Mouse (Mus musculus): ENCODE measurements around the gene Odf3b. TPM values are rescaled to one million over a fixed set of nuclear protein-coding genes. Genes with fewer than 3 reads are reported as not detected.

The Odf3b gene
- polyA plus RNA-seq, 1 experiment from 2014 or later, result 1.7 TPM

DNA sequence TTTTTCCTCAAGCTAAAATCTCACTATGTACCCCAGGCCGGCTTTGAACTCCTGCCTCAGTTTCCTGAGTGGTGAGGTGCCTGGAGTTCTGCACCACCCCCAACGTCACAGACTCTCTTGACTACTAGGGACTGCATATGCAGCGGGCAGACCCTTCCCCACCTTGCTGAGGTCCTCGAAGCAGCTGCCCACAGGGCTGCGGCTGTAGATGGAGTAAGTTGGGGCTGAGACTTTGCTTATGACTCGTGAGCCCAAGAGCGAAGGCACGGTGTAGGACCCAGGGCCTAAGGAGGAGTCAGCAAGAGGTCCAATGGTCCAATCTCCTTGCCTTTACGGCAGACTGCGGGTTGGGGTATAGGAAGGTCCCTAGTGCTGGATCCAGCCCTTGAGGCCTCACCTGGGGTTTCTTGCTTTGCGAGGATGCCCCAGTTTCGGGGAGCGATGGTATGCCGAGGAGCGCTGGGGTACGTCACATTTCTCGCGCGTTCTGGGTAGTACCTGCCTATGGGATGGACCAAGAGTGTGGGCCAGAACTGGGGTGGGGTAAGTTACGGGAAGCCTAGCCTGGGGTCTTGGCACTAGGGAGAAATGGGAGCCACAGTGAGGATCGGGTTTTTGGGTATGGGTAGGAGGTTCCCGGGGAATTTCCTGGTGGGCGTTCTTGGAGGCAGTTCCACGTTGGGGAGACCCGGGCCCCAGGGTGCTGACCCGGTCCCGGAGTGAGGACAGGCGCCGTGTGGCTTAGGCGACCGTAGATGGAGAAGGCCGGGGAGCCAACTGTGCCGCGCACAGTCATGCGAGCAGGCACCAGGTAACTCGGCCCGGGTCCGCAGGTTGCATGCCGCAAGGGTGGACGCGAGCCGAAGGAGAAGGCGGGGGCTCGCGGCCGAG is 899 bp downstream of the Odf3b start:
- H3K4me3 ChIP-seq (ENCODE audit: low read depth, low read length), result peak overlapping the region; percentile 39
- H3K4me1 ChIP-seq (ENCODE audit: control insufficient read depth, insufficient read depth, low read length), result peaks cover 17% of the 10 kb centered on the region; the same call in 1 of the 2 replicates
- no peaks in the 10 kb centered on the region for H3K36me3 ChIP-seq (ENCODE audit: control insufficient read depth, insufficient read depth, low read length)
- no peak for ATAC-seq (ENCODE audit: low read depth)
- peak overlapping the region; percentile 71 for H3K4me2 ChIP-seq (ENCODE audit: low read depth, low read length)
- no peak for DNase-seq (ENCODE audit: low spot score)
- no peak overlapping the region for H3K27ac ChIP-seq (replicated peaks; ENCODE audit: low read depth, low read length)
- H3K27me3 ChIP-seq (replicated peaks; ENCODE audit: control insufficient read depth, insufficient read depth, low read length), result peaks cover 59% of the 10 kb centered on the region
- peak overlapping the region; percentile 45 for H3K9ac ChIP-seq (ENCODE audit: low read depth, low read length)
- H3K9me3 ChIP-seq (ENCODE audit: control insufficient read depth, low read length), result no peaks in the 10 kb centered on the region
- WGBS, result 12% methylated on average over 34 of the region's 46 CpGs

DNA sequence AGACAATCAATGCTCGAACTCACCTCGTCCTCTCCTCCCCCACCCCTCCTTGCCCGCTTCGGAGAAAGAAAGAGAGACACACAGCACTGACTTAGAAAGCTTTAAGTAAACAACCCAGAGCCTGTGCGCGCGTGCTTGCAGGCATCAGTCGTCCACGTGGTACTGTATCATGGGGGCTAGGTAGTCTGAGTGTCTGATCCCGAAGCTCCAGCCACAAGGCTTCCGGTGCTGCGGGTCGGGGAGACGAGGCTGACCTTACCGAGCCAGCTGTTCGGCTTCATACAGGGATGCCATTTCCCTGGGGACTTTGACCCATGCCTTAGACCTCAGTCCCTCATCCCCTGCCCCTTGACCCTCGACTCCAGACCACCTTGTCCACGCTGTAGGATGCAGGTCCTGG is 1.7 kb downstream of the Odf3b start:
- H3K27ac ChIP-seq (replicated peaks; ENCODE audit: low read depth, low read length), result no peak overlapping the region
- WGBS, result 6% methylated on average over 15 of the region's 18 CpGs
- H3K9me3 ChIP-seq (ENCODE audit: control insufficient read depth, low read length), result no peaks in the 10 kb centered on the region

DNA sequence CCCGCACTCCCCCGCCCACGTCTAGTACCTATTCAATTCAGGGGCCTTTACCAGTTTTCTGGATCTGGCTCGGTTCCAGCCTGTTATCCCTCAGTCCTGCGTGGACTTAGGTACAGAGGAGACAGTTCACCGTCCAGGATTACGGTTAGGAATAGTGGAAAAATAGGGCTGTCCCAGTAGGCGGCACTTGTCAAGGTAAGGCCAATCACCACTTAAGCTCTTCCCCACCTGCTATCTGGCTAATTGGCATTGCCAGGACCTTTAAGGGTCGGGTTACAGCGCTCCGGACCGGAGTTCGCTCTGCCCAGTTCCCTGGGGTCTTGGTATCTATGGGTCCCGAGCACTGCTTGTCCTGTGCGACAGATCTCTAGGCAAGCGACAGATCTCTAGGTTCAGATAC is 2.1 kb downstream of the Odf3b start, which contains the start of gene Tymp:
TSS of gene Tymp (minus strand) at position 83 of the 400 bp plus-strand sequence.
- no peak for ATAC-seq (ENCODE audit: low read depth)

More for the DNA sequence above, 1.7 kb downstream of the Odf3b start:
- no peak overlapping the region for H3K9ac ChIP-seq (ENCODE audit: low read depth, low read length)
- H3K36me3 ChIP-seq (ENCODE audit: control insufficient read depth, insufficient read depth, low read length), result peaks cover 4% of the 10 kb centered on the region
- H3K27me3 ChIP-seq (replicated peaks; ENCODE audit: control insufficient read depth, insufficient read depth, low read length), result peaks cover 59% of the 10 kb centered on the region
- DNase-seq (ENCODE audit: low spot score) (no peak), ATAC-seq (ENCODE audit: low read depth) (no peak)
- no peak overlapping the region for H3K4me3 ChIP-seq (ENCODE audit: low read depth, low read length)
- H3K4me1 ChIP-seq (ENCODE audit: control insufficient read depth, insufficient read depth, low read length), result peaks cover 20% of the 10 kb centered on the region; the same call in 1 of the 2 replicates
- H3K4me2 ChIP-seq (ENCODE audit: low read depth, low read length), result no peak overlapping the region

DNA sequence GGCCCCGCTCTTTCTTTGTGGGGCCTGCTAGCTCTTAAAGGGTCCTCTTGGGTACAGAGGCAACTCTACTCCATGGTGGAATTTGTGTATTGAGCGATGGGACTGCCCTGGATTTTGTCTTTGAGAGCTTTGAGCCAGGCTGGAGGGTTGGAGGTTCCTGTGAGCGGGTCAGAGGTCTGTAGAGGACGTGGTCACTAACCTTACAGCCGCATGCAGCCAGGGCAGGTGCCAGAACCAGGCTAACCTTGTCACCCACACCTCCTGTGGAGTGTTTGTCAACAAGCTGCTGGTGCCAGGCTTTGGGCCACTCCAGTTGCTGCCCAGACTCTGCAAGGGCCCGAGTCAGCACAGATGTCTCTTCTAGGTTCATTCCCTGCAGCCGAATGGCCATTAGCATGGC is 3.0 kb downstream of the Odf3b start:
- Histone ChIP-seq H3K9me3 (ENCODE audit: control insufficient read depth, low read length) (no peaks in the 10 kb centered on the region), H3K36me3 (ENCODE audit: control insufficient read depth, insufficient read depth, low read length) (peaks cover 18% of the 10 kb centered on the region), H3K27me3 (replicated peaks; ENCODE audit: control insufficient read depth, insufficient read depth, low read length) (peaks cover 58% of the 10 kb centered on the region), H3K9ac (ENCODE audit: low read depth, low read length) (no peak overlapping the region), H3K4me2 (ENCODE audit: low read depth, low read length) (no peak overlapping the region), H3K4me3 (ENCODE audit: low read depth, low read length) (no peak overlapping the region), H3K4me1 (ENCODE audit: control insufficient read depth, insufficient read depth, low read length) (peaks cover 20% of the 10 kb centered on the region; the same call in 1 of the 2 replicates), H3K27ac (replicated peaks; ENCODE audit: low read depth, low read length) (no peak overlapping the region)
- DNase-seq (ENCODE audit: low spot score) (no peak), ATAC-seq (ENCODE audit: low read depth) (no peak)
- 88% methylated on average over 7 of the region's 7 CpGs for WGBS

More for the DNA sequence above, 2.1 kb downstream of the Odf3b start, which contains the start of gene Tymp:
- no peak within 1 kb of the TSS for H3K4me3 ChIP-seq (ENCODE audit: low read depth, low read length)
- peaks cover 59% of the 10 kb centered on the region for H3K27me3 ChIP-seq (replicated peaks; ENCODE audit: control insufficient read depth, insufficient read depth, low read length)
- peaks cover 20% of the 10 kb centered on the region; the same call in 1 of the 2 replicates for H3K4me1 ChIP-seq (ENCODE audit: control insufficient read depth, insufficient read depth, low read length)
- no peak within 1 kb of the TSS for H3K9ac ChIP-seq (ENCODE audit: low read depth, low read length)
- no peak within 1 kb of the TSS for H3K4me2 ChIP-seq (ENCODE audit: low read depth, low read length)
- H3K9me3 ChIP-seq (ENCODE audit: control insufficient read depth, low read length), result no peaks in the 10 kb centered on the region
- H3K27ac ChIP-seq (replicated peaks; ENCODE audit: low read depth, low read length), result no peak within 1 kb of the TSS
- H3K36me3 ChIP-seq (ENCODE audit: control insufficient read depth, insufficient read depth, low read length), result peaks cover 8% of the 10 kb centered on the region
- no peak for DNase-seq (ENCODE audit: low spot score)
- 19% methylated on average over 16 of the region's 16 CpGs for WGBS

DNA sequence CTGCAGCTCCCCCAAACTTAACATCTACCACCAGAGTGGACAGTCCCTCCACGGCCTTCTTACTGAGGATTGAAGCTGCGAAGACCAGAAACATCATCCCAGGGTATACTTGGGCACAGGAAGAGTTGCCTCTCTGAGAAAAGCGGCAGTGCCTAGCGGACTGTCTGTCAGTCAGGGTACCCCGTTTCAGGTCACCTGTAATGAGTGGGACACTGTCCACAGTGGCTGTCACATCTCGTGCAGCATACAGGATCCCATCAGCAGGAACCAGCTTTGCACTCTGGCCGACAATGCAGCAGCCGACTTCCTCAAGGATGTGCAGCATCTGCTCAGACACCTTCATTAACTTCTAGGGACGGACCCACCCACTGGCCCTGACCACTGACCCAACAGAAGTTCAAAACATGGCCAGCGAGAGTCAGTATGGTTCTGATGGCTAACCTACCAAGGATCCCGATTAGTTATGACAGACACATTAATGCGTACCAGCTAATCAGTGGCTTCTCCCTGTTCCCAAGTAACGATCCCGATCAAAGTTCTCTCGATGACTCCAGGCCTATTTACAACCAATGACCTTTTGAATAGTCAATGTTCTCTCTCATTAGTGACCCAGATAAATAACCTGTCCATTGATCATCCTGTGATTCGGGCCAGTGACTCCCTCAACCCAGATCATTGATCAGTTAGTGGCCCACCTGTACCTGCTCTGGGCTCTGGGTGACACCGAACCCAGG is 4.1 kb downstream of the Odf3b start:
- Histone ChIP-seq H3K4me1 (ENCODE audit: control insufficient read depth, insufficient read depth, low read length) (peaks cover 20% of the 10 kb centered on the region; the same call in 1 of the 2 replicates), H3K36me3 (ENCODE audit: control insufficient read depth, insufficient read depth, low read length) (peaks cover 28% of the 10 kb centered on the region), H3K9ac (ENCODE audit: low read depth, low read length) (no peak overlapping the region), H3K27me3 (replicated peaks; ENCODE audit: control insufficient read depth, insufficient read depth, low read length) (peaks cover 47% of the 10 kb centered on the region), H3K27ac (replicated peaks; ENCODE audit: low read depth, low read length) (no peak overlapping the region), H3K4me3 (ENCODE audit: low read depth, low read length) (no peak overlapping the region), H3K9me3 (ENCODE audit: control insufficient read depth, low read length) (no peaks in the 10 kb centered on the region), H3K4me2 (ENCODE audit: low read depth, low read length) (peak overlapping the region; percentile 92; the same call in 1 of the 2 replicates)
- DNase-seq (ENCODE audit: low spot score) (no peak), ATAC-seq (ENCODE audit: low read depth) (no peak)
- WGBS, result 92% methylated on average over 17 of the region's 17 CpGs

DNA sequence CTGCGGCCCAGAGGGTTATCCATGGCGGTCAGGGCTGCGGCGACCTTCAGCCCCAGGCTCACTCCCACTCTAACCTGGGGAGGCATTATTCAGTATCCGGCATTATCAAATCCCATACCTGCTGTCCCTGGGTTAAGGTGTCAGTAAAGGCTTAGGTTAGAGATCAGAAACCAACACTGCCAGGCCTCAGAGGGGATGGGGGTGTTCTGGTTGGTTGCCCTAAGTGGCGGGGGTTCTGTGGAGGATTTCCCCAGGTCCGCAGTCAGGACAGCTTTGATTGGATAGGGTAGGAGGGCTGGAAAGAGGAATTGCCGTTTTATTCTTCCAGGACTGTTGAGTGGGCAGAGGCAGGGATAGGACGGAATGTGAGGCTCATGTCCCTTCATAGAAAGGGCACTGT is 4.7 kb downstream of the Odf3b start:
- Histone ChIP-seq H3K4me2 (ENCODE audit: low read depth, low read length) (peak overlapping the region; percentile 92), H3K9ac (ENCODE audit: low read depth, low read length) (peak overlapping the region; percentile 84), H3K4me3 (ENCODE audit: low read depth, low read length) (peak overlapping the region; percentile 72), H3K27me3 (replicated peaks; ENCODE audit: control insufficient read depth, insufficient read depth, low read length) (peaks cover 41% of the 10 kb centered on the region), H3K9me3 (ENCODE audit: control insufficient read depth, low read length) (no peaks in the 10 kb centered on the region), H3K27ac (replicated peaks; ENCODE audit: low read depth, low read length) (peak overlapping the region; percentile 86; the same call in 1 of the 2 replicates), H3K4me1 (ENCODE audit: control insufficient read depth, insufficient read depth, low read length) (peaks cover 19% of the 10 kb centered on the region; the same call in 1 of the 2 replicates), H3K36me3 (ENCODE audit: control insufficient read depth, insufficient read depth, low read length) (peaks cover 35% of the 10 kb centered on the region)
- WGBS, result 49% methylated on average over 9 of the region's 9 CpGs
- ATAC-seq (ENCODE audit: low read depth) (no peak), DNase-seq (ENCODE audit: low spot score) (no peak)

DNA sequence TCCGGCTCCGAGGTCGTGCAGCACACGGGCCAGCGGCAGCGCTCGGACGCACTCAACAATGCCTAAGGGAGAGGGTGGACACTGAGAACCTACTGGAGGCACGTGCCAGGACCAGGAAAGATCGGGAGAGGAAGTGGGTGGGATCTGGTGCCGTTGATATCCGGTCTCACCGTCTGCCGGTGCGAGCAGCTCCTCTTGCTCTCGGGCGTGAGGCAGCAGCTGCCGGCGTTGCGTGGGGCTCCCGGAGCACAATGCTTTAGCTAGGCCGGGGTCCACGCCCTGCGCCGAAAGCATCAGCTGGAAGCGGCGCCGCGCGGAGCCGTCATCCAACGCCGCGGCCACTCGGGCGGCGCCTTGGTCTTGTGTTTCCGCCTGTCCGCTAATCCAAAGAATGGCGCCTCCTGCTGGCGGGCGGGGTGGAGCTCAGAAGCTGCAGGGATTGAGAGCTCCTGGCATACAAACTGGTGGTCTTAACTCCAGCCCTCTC is 5.3 kb downstream of the Odf3b start, which contains the start of gene Sco2:
TSS of gene Sco2 (minus strand) at position 85 of the 487 bp plus-strand sequence.
- Histone ChIP-seq H3K9me3 (ENCODE audit: control insufficient read depth, low read length) (no peaks in the 10 kb centered on the region), H3K4me1 (ENCODE audit: control insufficient read depth, insufficient read depth, low read length) (peaks cover 14% of the 10 kb centered on the region; the same call in 1 of the 2 replicates), H3K36me3 (ENCODE audit: control insufficient read depth, insufficient read depth, low read length) (peaks cover 40% of the 10 kb centered on the region), H3K27ac (replicated peaks; ENCODE audit: low read depth, low read length) (peak within 1 kb of the TSS; percentile 86), H3K27me3 (replicated peaks; ENCODE audit: control insufficient read depth, insufficient read depth, low read length) (peaks cover 35% of the 10 kb centered on the region), H3K9ac (ENCODE audit: low read depth, low read length) (peak within 1 kb of the TSS; percentile 84), H3K4me2 (ENCODE audit: low read depth, low read length) (peak within 1 kb of the TSS; percentile 92), H3K4me3 (ENCODE audit: low read depth, low read length) (peak within 1 kb of the TSS; percentile 72)
- peak; percentile 90 for DNase-seq (ENCODE audit: low spot score)
- WGBS, result 1% methylated on average over 26 of the region's 42 CpGs
- peak; percentile 81 for ATAC-seq (ENCODE audit: low read depth)

All from embryonic facial prominence, embryonic 14.5 days (tissue).